Mouse (Mus musculus) C2C12 (cell line): Measurements from ENCODE around the gene Ltbp2. TPM values are rescaled to one million over a fixed set of nuclear protein-coding genes. Genes with fewer than 3 reads are reported as not detected.
A peak's percentile ranks its signal among the peaks of the same experiment; 100 is the strongest.

Experiments
- H3K27me3 ChIP-seq: one replicate; pipeline ENCODE4 v1.6.1; 2011; ENCODE audit not compliant: control insufficient read depth, insufficient read depth, insufficient read length
- H3K36me3 ChIP-seq: one replicate; pipeline ENCODE4 v1.6.1; 2011; ENCODE audit not compliant: control insufficient read depth, insufficient read depth
- H3K4me3 ChIP-seq: one replicate; pipeline ENCODE4 v1.5.1; 2011; ENCODE audit warnings: mild to moderate bottlenecking, control low read depth; ENCODE audit not compliant: poor library complexity, insufficient read depth, severe bottlenecking
- H3K79me2 ChIP-seq: one replicate; pipeline ENCODE4 v1.6.1; 2011; ENCODE audit not compliant: control insufficient read depth, insufficient read depth
- H3K79me3 ChIP-seq: one replicate; pipeline ENCODE4 v1.6.1; 2011; ENCODE audit warnings: low read depth, control low read depth
- H3ac ChIP-seq: one replicate; pipeline ENCODE3; 2011; ENCODE audit warnings: low read depth; ENCODE audit not compliant: control insufficient read depth, insufficient read length
- CEBPB ChIP-seq: IDR thresholded peaks from one replicate; pipeline ENCODE4 v1.6.1; 2011; ENCODE audit warnings: low read depth, mild to moderate bottlenecking, control low read depth, moderate library complexity
- CTCF ChIP-seq: IDR thresholded peaks from one replicate; pipeline ENCODE4 v1.5.1; 2011; ENCODE audit not compliant: control insufficient read depth, insufficient read depth, insufficient read length
- FOSL1 ChIP-seq: IDR thresholded peaks from one replicate; pipeline ENCODE4 v1.8.0; 2011; ENCODE audit warnings: mild to moderate bottlenecking, low read length; ENCODE audit not compliant: poor library complexity, insufficient read depth, severe bottlenecking
- MAX ChIP-seq: IDR thresholded peaks from one replicate; pipeline ENCODE4 v1.6.1; 2011; ENCODE audit warnings: mild to moderate bottlenecking, control low read depth
- MYOD1 ChIP-seq: IDR thresholded peaks from one replicate; pipeline ENCODE4 v1.6.1; 2011; ENCODE audit warnings: low read depth; ENCODE audit not compliant: control insufficient read depth, insufficient read length
- MYOG ChIP-seq: IDR thresholded peaks from one replicate; pipeline ENCODE4 v1.6.1; 2011; ENCODE audit not compliant: control insufficient read depth, insufficient read length; ENCODE audit errors: extremely low read depth
- USF1 ChIP-seq: IDR thresholded peaks from one replicate; pipeline ENCODE4 v1.6.1; 2011; ENCODE audit warnings: low read depth, mild to moderate bottlenecking, control low read depth, moderate library complexity
- polyA plus RNA-seq: library from polyadenylated mRNA; unstranded; fragments of >200 nt; fragmentation: generic; extraction: Trizol; gene quantifications from one replicate; pipeline ENCODE4 v1.2.1, GENCODE M21; 2012; ENCODE audit warnings: missing spikeins

The Ltbp2 gene
- polyA plus RNA-seq, 1 experiment: 49.5 TPM

- TF ChIP-seq MAX (no peak), CTCF (no peak), FOSL1 (no peak), USF1 (no peak), MYOD1 (no peak), CEBPB (no peak), MYOG (no peak)
- no peaks in the 10 kb centered on the region for H3K27me3 ChIP-seq
Observed at GRCm38 (mm10) chr12:84763577-84764218, 112.6 kb downstream of the Ltbp2 start.

GRCm38 (mm10) chr12:84762532-84762931 lies 113.8 kb downstream of the Ltbp2 start:
- H3K79me2 ChIP-seq: peaks cover 50% of the 10 kb centered on the region
- H3K4me3 ChIP-seq: no peak overlapping the region
- no peaks in the 10 kb centered on the region for H3K27me3 ChIP-seq
- TF ChIP-seq CTCF (no peak), MAX (no peak), CEBPB (peak; percentile 71), MYOG (no peak), USF1 (no peak)
- H3K36me3 ChIP-seq: peaks cover 85% of the 10 kb centered on the region
- H3K79me3 ChIP-seq: peaks cover 24% of the 10 kb centered on the region
- no peak overlapping the region for H3ac ChIP-seq

More at GRCm38 (mm10) chr12:84763577-84764218, 112.6 kb downstream of the Ltbp2 start:
- Histone ChIP-seq H3ac (no peak overlapping the region), H3K79me3 (peaks cover 29% of the 10 kb centered on the region), H3K4me3 (no peak overlapping the region), H3K36me3 (peaks cover 85% of the 10 kb centered on the region), H3K79me2 (peaks cover 62% of the 10 kb centered on the region)

GRCm38 (mm10) chr12:84759063-84759462 lies 117.3 kb downstream of the Ltbp2 start:
- Histone ChIP-seq H3K79me2 (peaks cover 29% of the 10 kb centered on the region), H3ac (no peak overlapping the region), H3K27me3 (no peaks in the 10 kb centered on the region), H3K36me3 (peaks cover 84% of the 10 kb centered on the region), H3K4me3 (no peak overlapping the region), H3K79me3 (peaks cover 8% of the 10 kb centered on the region)
- TF ChIP-seq MAX (no peak), USF1 (no peak), FOSL1 (no peak), MYOD1 (no peak), CEBPB (no peak)

- no peaks in the 10 kb centered on the region for H3K27me3 ChIP-seq
- no peak for TF ChIP-seq MYOD1
- no peak for TF ChIP-seq USF1
- no peak for TF ChIP-seq CEBPB
- no peak for TF ChIP-seq FOSL1
- TF ChIP-seq CTCF: no peak
- TF ChIP-seq MYOG: no peak
- no peak for TF ChIP-seq MAX
- peaks cover 55% of the 10 kb centered on the region for H3K36me3 ChIP-seq
- H3K4me3 ChIP-seq: no peak overlapping the region
- H3K79me3 ChIP-seq: no peaks in the 10 kb centered on the region
- H3K79me2 ChIP-seq: peaks cover 4% of the 10 kb centered on the region
- no peak overlapping the region for H3ac ChIP-seq
Observed at GRCm38 (mm10) chr12:84756016-84756415, 120.3 kb downstream of the Ltbp2 start.

GRCm38 (mm10) chr12:84755008-84755695 lies 121.2 kb downstream of the Ltbp2 start:
- H3K79me2 ChIP-seq: no peaks in the 10 kb centered on the region
- H3K79me3 ChIP-seq: no peaks in the 10 kb centered on the region
- no peak overlapping the region for H3K4me3 ChIP-seq
- no peak overlapping the region for H3ac ChIP-seq
- H3K36me3 ChIP-seq: peaks cover 47% of the 10 kb centered on the region
- no peaks in the 10 kb centered on the region for H3K27me3 ChIP-seq
- no peak for TF ChIP-seq FOSL1
- no peak for TF ChIP-seq CTCF
- TF ChIP-seq MAX: no peak
- TF ChIP-seq MYOD1: no peak
- TF ChIP-seq CEBPB: no peak
- no peak for TF ChIP-seq USF1
- no peak for TF ChIP-seq MYOG
